27 mouse cellular contexts compared by ENCODE assay signal in the genomic region with DNA sequence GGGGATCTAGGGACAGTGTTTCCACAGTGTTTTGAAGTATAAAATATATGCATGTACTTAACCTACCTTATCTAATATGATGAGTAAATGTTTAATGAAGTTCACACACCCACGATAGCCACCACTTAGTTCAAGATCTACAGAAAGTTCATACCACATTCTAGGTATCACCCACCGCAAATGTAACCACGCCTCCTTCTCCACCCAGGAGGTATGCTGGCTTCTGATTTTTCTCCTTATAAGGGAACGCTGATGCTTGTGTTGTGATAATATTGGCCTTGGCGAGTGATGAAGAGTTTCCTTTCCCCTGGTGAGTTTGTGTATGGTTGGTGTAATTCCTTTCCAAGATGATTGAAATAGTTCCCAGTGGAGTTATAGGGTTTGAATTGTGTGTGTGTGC. TPM values are rescaled to one million over a fixed set of nuclear protein-coding genes. Genes with fewer than 3 reads are reported as not detected.
"Had no signal": no experiment of that assay in that cellular context is flagged by ENCODE, and none has a peak within 500 bp of the region (broad histone marks: within the 10 kb centered on the region; RNA-seq: fewer than 3 reads in every experiment).

No protein-coding gene starts in this region.

- H3K9me3 ChIP-seq: kidney, embryonic 15.5 days; limb, embryonic 12.5 days; limb, embryonic 15.5 days; lung, embryonic 15.5 days; megakaryocyte, embryonic 14.5 days; midbrain, embryonic 10.5 days; midbrain, embryonic 13.5 days had no signal

- H3K4me1 ChIP-seq: kidney, embryonic 15.5 days; limb, embryonic 15.5 days; lung, embryonic 15.5 days; midbrain, embryonic 10.5 days; midbrain, embryonic 13.5 days had no signal

- DNase-seq: kidney, adult 8-10 months; kidney, postnatal 10 days; kidney, postnatal 36 days; layer of hippocampus, postnatal 36 days; left cerebral cortex, postnatal 4 days; lung, adult 18-20 months; lung, postnatal 10 days; lung, postnatal 36 days; right cerebral cortex, adult 18-20 months; right cerebral cortex, postnatal 25 days; spleen, adult 18-20 months; thymus, adult 2 months; thymus, postnatal 14 days; thymus, postnatal 4 days had no signal

- H3K36me3 ChIP-seq: kidney, embryonic 15.5 days; limb, embryonic 12.5 days; limb, embryonic 15.5 days; lung, embryonic 15.5 days; midbrain, embryonic 10.5 days; midbrain, embryonic 13.5 days had no signal

- H3K4me3 ChIP-seq: kidney, embryonic 15.5 days; limb, embryonic 12.5 days; limb, embryonic 15.5 days; lung, embryonic 15.5 days; megakaryocyte, embryonic 14.5 days; midbrain, embryonic 10.5 days; midbrain, embryonic 13.5 days had no signal

- H3K27ac ChIP-seq: kidney, embryonic 15.5 days; limb, embryonic 15.5 days; liver, embryonic 14.5 days; lung, embryonic 15.5 days; midbrain, embryonic 10.5 days; midbrain, embryonic 13.5 days had no signal

- H3K9ac ChIP-seq: kidney, embryonic 15.5 days; limb, embryonic 12.5 days; limb, embryonic 15.5 days; liver, embryonic 14.5 days; lung, embryonic 15.5 days; midbrain, embryonic 13.5 days had no signal

- H3K4me2 ChIP-seq: kidney, embryonic 15.5 days; limb, embryonic 12.5 days; limb, embryonic 15.5 days; liver, embryonic 11.5 days; lung, embryonic 15.5 days; midbrain, embryonic 13.5 days had no signal

- ATAC-seq: midbrain, embryonic 13.5 days; midbrain, embryonic 16.5 days had no signal

- H3K27me3 ChIP-seq: kidney, embryonic 15.5 days; limb, embryonic 12.5 days; limb, embryonic 15.5 days; lung, embryonic 15.5 days; megakaryocyte, embryonic 14.5 days; midbrain, embryonic 13.5 days had no signal

RNA-seq across cellular contexts. Expression of gene Ccdc83, which starts 47.5 kb away (rescaled TPM):
- polyA plus RNA-seq: kidney, embryonic 15.5 days; limb, embryonic 12.5 days; limb, embryonic 15.5 days; liver, embryonic 11.5 days; liver, embryonic 14.5 days; lung, embryonic 15.5 days; midbrain, embryonic 10.5 days; midbrain, embryonic 13.5 days; midbrain, embryonic 16.5 days; neural tube, embryonic 11.5 days; neural tube, embryonic 14.5 days; stomach, embryonic 16.5 days; thymus, adult 2 months had no signal
